Mouse (Mus musculus) bone marrow macrophage, adult 2 months (primary cell): ENCODE data around the gene Cnp. TPM values are rescaled to one million over a fixed set of nuclear protein-coding genes. Genes with fewer than 3 reads are reported as not detected.

Experiments
- H3K27ac ChIP-seq: 2 replicates; pipeline ENCODE4 v1.5.1; 2012; ENCODE audit warnings: low read depth, low read length; ENCODE audit not compliant: insufficient read depth
- H3K4me1 ChIP-seq: 2 replicates; pipeline ENCODE4 v1.6.1; 2012; ENCODE audit warnings: low read length; ENCODE audit not compliant: control insufficient read depth, insufficient read depth
- H3K4me3 ChIP-seq: 2 replicates; pipeline ENCODE4 v1.5.1; 2012; ENCODE audit warnings: mild to moderate bottlenecking, low read length, moderate library complexity; ENCODE audit not compliant: insufficient read depth
- CTCF ChIP-seq: IDR thresholded peaks from 2 replicates; pipeline ENCODE4 v1.5.1; 2012; ENCODE audit warnings: low read depth, mild to moderate bottlenecking, low read length, moderate library complexity
- POLR2A ChIP-seq: IDR thresholded peaks from 2 replicates; pipeline ENCODE4 v1.6.1; 2012; ENCODE audit warnings: mild to moderate bottlenecking, low read depth, low read length, borderline replicate concordance
- polyA plus RNA-seq: library from polyadenylated mRNA; stranded (reverse); fragments of >200 nt; gene quantifications from 2 replicates; pipeline ENCODE4 v1.2.4, GENCODE M21; 2012; ENCODE audit not compliant: missing spikeins, insufficient read depth, insufficient read length

Gene Cnp
- polyA plus RNA-seq, 1 experiment = 40.3 TPM

DNA sequence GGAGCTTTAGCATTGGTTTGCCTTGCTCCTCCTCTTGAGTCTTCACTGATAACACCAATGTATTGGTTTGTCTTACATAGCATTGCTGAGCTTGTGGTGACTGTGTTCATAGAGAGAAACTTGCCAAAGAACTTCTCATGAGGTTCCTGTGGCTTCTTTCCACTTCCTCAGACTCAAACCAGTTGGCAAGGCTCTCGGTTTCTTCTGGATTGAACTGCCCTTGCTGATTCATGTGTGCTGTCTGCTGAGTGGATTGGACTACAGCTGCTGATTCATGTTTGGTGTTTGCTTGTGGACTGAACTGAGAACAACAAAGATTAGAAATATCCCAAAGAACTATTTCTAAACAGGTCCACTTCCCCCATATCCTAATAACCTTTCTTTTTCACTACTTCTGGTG lies 38.7 kb upstream of the Cnp start:
- Histone ChIP-seq H3K4me3 (no peak overlapping the region), H3K27ac (no peak overlapping the region), H3K4me1 (no peaks in the 10 kb centered on the region; the same call in 1 of the 2 replicates)
- TF ChIP-seq CTCF = no peak
- TF ChIP-seq POLR2A = no peak

DNA sequence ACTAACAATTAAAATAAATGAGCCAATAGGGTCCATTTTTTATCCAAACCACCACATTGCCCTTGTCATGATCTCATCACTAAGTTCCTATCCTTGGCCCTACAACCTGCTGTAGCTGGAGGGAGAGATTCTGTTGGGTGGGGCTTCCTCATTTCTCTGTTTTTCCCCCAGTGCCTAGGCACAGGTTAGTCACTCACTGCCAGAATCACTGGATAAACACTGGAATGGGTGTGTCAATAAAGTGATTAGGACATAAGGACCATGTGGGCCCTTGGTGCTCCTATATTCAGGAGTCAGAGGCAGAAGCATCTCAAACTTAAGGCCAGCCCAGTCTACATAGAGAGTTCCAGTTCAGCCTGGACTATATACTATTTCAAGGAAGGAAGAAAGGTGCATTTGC lies 38.2 kb upstream of the Cnp start:
- Histone ChIP-seq H3K4me1 (no peaks in the 10 kb centered on the region; the same call in 1 of the 2 replicates), H3K4me3 (no peak overlapping the region), H3K27ac (no peak overlapping the region)
- no peak for TF ChIP-seq POLR2A

DNA sequence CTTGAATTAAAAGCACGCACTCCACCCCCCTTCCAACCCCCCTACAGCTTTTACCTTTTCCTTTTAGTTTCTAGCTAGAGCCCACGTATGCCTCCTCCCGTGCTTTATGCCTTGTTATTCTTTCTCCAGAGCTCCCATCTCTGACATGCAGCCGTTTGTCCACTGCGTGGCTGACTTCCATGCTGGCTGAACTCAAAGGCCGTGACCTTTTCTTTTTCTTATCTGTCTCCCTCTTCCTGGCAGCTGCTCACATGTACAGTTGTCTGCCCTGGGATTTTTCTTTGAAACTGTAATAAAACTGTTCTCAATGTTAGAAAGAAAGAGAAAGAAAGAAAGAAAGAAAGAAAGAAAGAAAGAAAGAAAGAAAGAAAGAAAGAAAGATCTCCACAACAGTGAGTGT lies 33.7 kb upstream of the Cnp start:
- H3K4me3 ChIP-seq = no peak overlapping the region
- no peak overlapping the region for H3K27ac ChIP-seq
- TF ChIP-seq POLR2A (no peak), CTCF (no peak)
- peaks cover 11% of the 10 kb centered on the region for H3K4me1 ChIP-seq

DNA sequence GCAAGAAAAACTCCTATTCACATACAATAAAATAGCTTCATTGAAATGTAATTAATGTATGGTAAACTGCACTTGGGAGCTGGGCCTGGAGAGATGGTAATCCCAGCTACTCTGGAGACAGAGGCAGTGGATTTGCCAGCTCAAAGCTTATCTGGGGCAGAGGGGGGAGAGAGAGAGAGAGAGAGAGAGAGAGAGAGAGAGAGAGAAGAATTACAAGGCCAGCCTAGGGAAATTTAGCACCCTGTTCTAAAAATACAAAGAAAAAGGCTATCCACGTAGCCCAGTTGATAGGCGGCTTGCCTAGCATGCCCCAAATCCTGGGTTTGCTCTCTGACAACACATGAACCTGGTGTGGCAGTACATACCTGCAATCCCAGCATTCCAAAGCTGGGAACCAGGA lies 33.1 kb upstream of the Cnp start:
- Histone ChIP-seq H3K4me3 (no peak overlapping the region), H3K27ac (no peak overlapping the region), H3K4me1 (peaks cover 17% of the 10 kb centered on the region)
- TF ChIP-seq CTCF (no peak), POLR2A (no peak)

DNA sequence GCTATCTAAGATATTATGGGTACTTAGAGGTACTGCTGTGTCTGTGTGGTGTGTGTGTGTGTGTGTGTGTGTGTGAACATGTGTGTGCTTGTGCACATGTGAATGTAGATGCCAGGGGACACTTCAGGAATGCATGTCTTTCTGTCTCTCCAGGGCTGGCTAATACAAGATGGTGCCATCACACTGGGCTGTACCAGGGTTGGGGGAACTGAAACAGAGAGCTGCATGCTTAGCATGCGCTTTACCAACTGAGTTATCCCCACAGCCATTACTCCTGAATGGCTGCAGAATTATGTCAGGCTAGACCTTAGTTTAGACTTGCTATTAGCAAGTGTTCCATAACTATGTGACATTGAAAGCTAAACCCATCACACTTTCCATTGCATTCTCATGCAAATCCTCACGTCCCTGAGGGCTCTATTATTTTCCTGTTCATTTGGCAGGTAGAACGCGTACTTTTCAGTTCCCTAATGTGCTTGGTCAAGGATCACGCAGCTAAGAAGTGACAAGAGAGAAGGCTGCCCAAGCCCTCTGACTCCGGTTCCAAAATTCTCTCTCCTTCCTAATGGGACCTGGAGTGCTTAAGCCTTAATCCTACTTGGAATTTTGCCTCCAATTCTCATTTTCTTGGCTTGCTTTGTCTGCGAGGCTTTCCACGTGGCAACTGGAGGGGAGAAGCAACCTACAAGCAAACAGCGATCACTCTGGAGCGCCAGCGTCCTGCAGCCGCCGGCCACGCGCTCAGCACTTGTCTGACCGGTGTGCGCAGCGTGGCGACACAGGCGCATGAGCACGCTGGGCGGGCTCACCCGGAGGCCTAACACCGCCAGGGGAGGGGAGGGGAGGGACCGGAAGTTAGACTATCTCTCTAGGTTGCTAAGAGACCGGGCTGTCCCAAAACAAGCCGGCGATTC lies 29.6 kb upstream of the Cnp start, which contains the start of gene Ttc25:
TSS of gene Ttc25 (plus strand) at position 776 of the 914 bp plus-strand sequence.
- Histone ChIP-seq H3K4me1 (peaks cover 39% of the 10 kb centered on the region), H3K4me3 (peak within 1 kb of the TSS; percentile 63), H3K27ac (peak within 1 kb of the TSS; percentile 69)
- TF ChIP-seq POLR2A (peak; percentile 78; the same call in 1 of the 2 replicates), CTCF (no peak)

DNA sequence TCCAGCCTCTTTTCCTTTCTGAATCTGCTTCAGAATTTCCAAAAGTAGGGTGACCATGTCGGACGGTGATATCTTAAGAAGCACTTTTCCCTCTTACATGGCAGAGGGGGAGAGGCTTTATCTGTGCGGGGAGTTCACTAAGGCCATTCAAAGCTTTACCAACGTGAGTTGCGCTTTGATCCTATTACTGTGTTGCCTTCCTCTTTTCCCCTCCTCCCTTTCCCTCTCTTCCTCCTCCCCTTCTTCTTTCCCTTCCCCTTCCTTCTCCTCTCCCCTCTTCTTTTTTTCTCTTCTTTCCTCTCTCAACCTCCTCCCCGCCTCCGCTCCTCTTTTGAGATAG lies 29.0 kb upstream of the Cnp start:
- Histone ChIP-seq H3K27ac (peak overlapping the region; percentile 56), H3K4me1 (peaks cover 39% of the 10 kb centered on the region), H3K4me3 (peak overlapping the region; percentile 63)
- TF ChIP-seq POLR2A = no peak
- no peak for TF ChIP-seq CTCF

DNA sequence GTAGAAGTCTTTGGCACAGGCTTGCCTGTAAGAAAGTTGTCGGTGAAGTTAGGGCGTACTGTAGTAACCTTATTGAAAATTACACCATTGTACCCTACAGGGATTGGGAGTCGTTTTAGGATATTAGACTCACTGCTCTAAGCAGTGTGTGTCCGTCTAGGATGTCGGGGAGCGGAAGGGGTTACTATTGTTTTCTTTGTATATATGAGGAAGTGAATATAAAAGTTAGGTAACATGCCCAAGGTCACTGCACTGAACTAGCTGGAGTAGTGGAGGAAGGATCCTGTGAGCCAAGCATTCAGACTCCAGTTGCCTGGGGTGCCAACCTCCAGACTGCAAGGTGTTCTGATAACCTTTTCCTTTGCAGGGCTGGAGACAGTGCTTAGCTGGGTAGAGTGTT lies 27.7 kb upstream of the Cnp start:
- TF ChIP-seq POLR2A = no peak
- H3K4me3 ChIP-seq = no peak overlapping the region
- peaks cover 39% of the 10 kb centered on the region for H3K4me1 ChIP-seq
- H3K27ac ChIP-seq = peak overlapping the region; percentile 31

DNA sequence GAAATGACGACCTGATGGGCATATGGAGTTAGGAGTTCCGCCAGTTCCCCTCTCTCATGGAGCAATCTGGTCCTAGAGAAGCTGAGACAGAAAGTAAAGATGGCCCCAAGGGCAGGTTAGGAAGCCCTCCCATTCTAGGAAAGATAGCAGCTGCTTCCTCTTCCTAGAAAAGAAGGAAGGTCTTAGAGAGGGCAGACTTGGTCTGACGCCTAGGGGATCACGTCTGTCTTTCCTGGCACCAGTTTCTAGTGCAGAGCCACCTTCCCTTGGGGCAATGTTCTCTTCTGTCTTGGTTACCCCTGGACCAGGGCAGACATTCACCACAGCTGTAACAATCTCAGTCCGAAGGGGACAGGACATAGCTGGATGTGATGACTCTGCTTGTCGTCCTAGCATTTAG lies 26.6 kb upstream of the Cnp start:
- Histone ChIP-seq H3K4me3 (no peak overlapping the region), H3K4me1 (peaks cover 39% of the 10 kb centered on the region)
- TF ChIP-seq POLR2A = no peak
- no peak for TF ChIP-seq CTCF

DNA sequence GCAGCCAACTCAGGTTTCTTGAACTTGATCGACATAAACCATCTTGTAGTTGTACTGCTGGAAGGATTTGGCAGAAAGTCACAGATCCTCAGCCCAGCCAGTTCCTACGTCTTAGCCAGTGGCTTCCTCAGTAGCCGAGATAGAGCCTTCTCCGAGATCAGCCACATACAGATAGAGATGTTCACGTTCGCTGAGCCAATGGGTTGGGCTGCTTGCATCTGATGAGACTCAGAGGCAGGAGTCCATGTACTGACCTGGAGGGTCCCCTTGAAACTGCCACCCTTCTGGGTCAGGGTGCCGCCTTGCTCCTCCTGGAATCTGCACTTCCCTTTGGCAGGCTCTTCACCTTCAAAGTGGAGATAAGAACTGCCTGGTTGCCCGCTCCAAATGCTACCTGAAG lies 25.2 kb upstream of the Cnp start:
- Histone ChIP-seq H3K27ac (no peak overlapping the region), H3K4me1 (peaks cover 37% of the 10 kb centered on the region), H3K4me3 (no peak overlapping the region)
- TF ChIP-seq CTCF (no peak), POLR2A (no peak)

More for the DNA sequence above, 26.6 kb upstream of the Cnp start:
- H3K27ac ChIP-seq = peak overlapping the region; percentile 10; the same call in 1 of the 2 replicates

DNA sequence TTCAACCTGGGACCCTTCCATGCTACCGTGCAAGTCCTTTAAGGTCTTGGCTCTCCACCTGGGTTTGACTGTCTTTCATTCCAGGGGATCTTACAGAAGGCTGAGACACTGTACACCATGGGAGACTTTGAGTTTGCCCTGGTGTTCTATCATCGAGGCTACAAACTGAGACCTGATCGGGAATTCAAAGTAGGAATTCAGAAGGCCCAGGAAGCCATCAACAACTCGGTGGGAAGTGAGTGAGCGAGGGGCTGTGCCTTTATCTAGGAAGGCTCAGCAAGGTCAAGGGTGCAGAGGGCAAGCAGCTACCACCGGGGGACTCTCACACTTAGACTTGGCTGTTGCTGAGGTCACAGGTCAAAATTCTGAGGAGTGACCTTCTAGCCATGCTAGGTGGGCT lies 24.6 kb upstream of the Cnp start:
- peaks cover 31% of the 10 kb centered on the region for H3K4me1 ChIP-seq
- TF ChIP-seq CTCF = no peak
- TF ChIP-seq POLR2A = no peak
- no peak overlapping the region for H3K27ac ChIP-seq
- H3K4me3 ChIP-seq = no peak overlapping the region

DNA sequence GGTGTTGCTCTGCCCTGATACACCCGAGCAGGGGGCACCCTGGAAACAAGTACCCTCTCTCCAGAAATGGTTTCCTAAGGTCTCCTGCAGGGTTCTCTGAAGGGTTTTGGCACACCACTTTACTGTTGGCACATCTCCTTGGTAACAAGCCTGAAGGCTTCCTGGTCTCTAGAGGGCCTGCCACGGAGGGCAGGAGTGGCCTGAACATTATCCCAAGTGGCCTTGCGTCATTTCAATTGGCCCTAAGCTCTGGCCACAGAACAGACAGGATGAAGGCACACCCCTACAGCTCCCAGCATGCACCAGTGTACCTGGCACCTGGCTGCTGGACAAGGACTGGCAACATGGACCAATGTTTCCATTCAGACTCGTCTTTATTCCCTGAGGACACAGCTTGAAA lies 21.9 kb upstream of the Cnp start:
- Histone ChIP-seq H3K4me1 (peaks cover 14% of the 10 kb centered on the region), H3K27ac (no peak overlapping the region), H3K4me3 (no peak overlapping the region)
- TF ChIP-seq CTCF (no peak), POLR2A (no peak)
